Mouse (Mus musculus) intestine, embryonic 14.5 days (tissue): Measurements from ENCODE around the gene Nrm. TPM values are rescaled to one million over a fixed set of nuclear protein-coding genes. Genes with fewer than 3 reads are reported as not detected.
A peak's percentile ranks its signal among the peaks of the same experiment; 100 is the strongest.

Source experiments
- ATAC-seq: fragments of 200-750 bp; cut with Nextera tagmentation; replicated peaks from 2 replicates; pipeline ENCODE4 v1.8.0; 2017; ENCODE audit warnings: low read depth, moderate number of reproducible peaks, moderate TSS enrichment, moderate library complexity; ENCODE audit not compliant: low FRiP score, low TSS enrichment
- DNase-seq: peaks from one replicate; pipeline ENCODE4 v3.0.0-alpha.2; 2018; ENCODE audit warnings: low spot score
- H3K27ac ChIP-seq: fragments of 300-500 bp; sonication (generic); 2 replicates; pipeline ENCODE4 v1.5.1; 2014; ENCODE audit warnings: low read depth, mild to moderate bottlenecking, control low read depth
- H3K27me3 ChIP-seq: fragments of 300-500 bp; sonication (generic); replicated peaks from 2 replicates; pipeline ENCODE4 v1.6.1; 2014; ENCODE audit warnings: low read length, control low read depth; ENCODE audit not compliant: control insufficient read depth, insufficient read depth
- H3K36me3 ChIP-seq: fragments of 300-500 bp; sonication (generic); 2 replicates; pipeline ENCODE4 v1.6.1; 2014; ENCODE audit warnings: low read length, control low read depth; ENCODE audit not compliant: control insufficient read depth, insufficient read depth
- H3K4me1 ChIP-seq: fragments of 300-500 bp; sonication (generic); replicated peaks from 2 replicates; pipeline ENCODE4 v1.6.1; 2014; ENCODE audit warnings: low read length, control low read depth, mixed read lengths; ENCODE audit not compliant: control insufficient read depth, insufficient read depth
- H3K4me2 ChIP-seq: fragments of 300-500 bp; sonication (generic); 2 replicates; pipeline ENCODE4 v1.6.1; 2014; ENCODE audit warnings: low read length
- H3K4me3 ChIP-seq: fragments of 300-500 bp; sonication (generic); 2 replicates; pipeline ENCODE4 v1.5.1; 2014; ENCODE audit warnings: low read depth, low read length, control low read depth, mixed read lengths
- H3K9ac ChIP-seq: fragments of 300-500 bp; sonication (generic); 2 replicates; pipeline ENCODE4 v1.6.1; 2014; ENCODE audit warnings: mild to moderate bottlenecking, low read length
- H3K9me3 ChIP-seq: fragments of 300-500 bp; sonication (generic); 2 replicates; pipeline ENCODE4 v1.6.1; 2016; ENCODE audit warnings: low read length, control low read depth; ENCODE audit not compliant: control insufficient read depth
- WGBS: fragments of 180-500 bp; shearing (Covaris S2); extraction: QIAGEN DNeasy Blood & Tissue Kit; methylation state at CpG from one replicate; pipeline ENCODE4 v1.1.7; 2014; 5-methylcytosine and 5-hydroxymethylcytosine counted together
- polyA plus RNA-seq: library from polyadenylated mRNA; unstranded; fragments of >200 nt; fragmentation: Nextera tagmentation; extraction: Ambion mirVana; gene quantifications from 2 replicates; pipeline ENCODE4 v1.2.1, GENCODE M21; 2014

The Nrm gene
- polyA plus RNA-seq, 1 experiment from 2014 or later, result 62.6 TPM

DNA sequence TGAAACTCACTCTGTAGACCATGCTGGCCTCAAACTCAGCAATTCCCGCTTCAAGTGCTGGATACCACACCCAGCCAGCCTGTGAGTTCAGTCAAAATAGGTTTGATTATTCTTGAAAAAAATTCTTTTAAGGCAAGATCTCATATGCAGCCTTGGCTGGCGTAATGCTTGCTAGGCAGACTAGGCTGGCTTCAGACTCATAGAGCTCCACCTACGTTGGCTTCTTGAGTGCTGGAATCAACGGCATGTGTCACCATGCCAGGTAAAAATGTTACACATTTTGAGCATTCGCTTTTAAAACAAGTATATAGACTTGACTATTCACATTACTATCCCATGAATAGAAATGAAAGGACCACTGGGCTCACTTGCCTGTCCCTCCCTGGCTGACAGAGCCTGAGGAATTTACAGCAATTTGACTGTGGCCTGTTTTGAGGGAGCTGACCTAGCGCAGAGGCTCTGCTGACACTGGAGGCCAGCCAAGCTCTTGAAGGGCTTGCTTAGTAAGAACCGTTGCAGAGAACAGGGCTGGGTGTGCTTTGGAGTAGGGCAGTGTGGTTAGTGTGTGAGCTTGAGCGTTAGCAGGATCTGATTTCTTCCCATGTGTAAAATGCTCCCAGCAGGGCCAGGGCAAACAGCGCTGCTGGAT lies 42.3 kb downstream of the Nrm start:
- Histone ChIP-seq H3K9ac (no peak overlapping the region), H3K4me1 (peaks cover under 1% of the 10 kb centered on the region; the same call in 1 of the 2 replicates), H3K27ac (no peak overlapping the region), H3K27me3 (no peaks in the 10 kb centered on the region), H3K4me2 (no peak overlapping the region), H3K36me3 (peaks cover 84% of the 10 kb centered on the region), H3K9me3 (no peaks in the 10 kb centered on the region), H3K4me3 (no peak overlapping the region)
- ATAC-seq (no peak), DNase-seq (no peak)
- 93% methylated on average over 9 of the region's 9 CpGs for WGBS

DNA sequence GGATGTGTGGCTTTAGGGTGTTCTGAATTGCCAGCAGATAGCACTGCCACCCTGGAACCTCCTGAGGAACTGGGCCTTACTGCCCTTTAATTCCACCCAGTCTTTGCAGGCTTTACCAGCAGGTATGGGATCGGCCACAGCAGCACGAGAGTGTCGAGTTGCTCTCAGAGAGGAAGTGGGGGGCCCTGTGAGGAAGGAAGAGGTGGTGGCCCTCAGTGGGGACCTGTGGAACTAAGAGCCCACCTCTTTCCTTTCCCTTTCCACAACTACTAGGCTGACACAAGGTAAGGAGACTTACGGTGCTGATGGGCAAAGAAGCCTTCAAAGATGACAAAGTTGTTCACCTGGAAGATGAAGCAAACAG lies 42.9 kb downstream of the Nrm start:
- H3K36me3 ChIP-seq, result peaks cover 81% of the 10 kb centered on the region
- H3K4me2 ChIP-seq, result no peak overlapping the region
- ATAC-seq (no peak), DNase-seq (no peak)
- no peak overlapping the region for H3K9ac ChIP-seq
- H3K27me3 ChIP-seq, result no peaks in the 10 kb centered on the region
- WGBS, result 81% methylated on average over 4 of the region's 4 CpGs
- peaks cover 6% of the 10 kb centered on the region for H3K4me1 ChIP-seq
- no peaks in the 10 kb centered on the region for H3K9me3 ChIP-seq
- no peak overlapping the region for H3K27ac ChIP-seq
- no peak overlapping the region for H3K4me3 ChIP-seq

DNA sequence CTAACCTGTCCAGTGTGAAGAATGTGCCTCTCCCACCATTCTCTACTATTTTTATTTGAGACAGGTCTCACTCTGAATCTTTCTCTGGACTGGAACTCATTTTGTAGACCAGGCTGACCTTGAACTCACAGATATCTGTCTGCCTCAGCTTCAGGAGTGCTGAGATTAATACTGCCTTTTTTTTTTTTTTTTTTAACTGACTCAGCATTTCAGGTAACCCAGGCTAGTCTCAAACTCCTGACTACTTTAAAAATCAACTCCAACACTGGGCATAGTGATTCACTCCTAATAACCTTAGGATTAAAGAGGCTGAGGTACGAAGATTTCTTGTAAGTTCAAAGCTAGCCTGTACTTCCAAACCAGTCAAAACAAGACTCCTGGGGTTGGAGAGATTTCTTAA lies 44.5 kb downstream of the Nrm start:
- no peak overlapping the region for H3K4me3 ChIP-seq
- no peak overlapping the region for H3K4me2 ChIP-seq
- no peak overlapping the region for H3K27ac ChIP-seq
- no peak for DNase-seq
- WGBS, result 91% methylated on average over 1 of the region's 1 CpGs
- no peak overlapping the region for H3K9ac ChIP-seq
- H3K4me1 ChIP-seq, result peaks cover 10% of the 10 kb centered on the region
- H3K9me3 ChIP-seq, result no peaks in the 10 kb centered on the region
- ATAC-seq, result no peak
- H3K36me3 ChIP-seq, result peaks cover 66% of the 10 kb centered on the region
- no peaks in the 10 kb centered on the region for H3K27me3 ChIP-seq

DNA sequence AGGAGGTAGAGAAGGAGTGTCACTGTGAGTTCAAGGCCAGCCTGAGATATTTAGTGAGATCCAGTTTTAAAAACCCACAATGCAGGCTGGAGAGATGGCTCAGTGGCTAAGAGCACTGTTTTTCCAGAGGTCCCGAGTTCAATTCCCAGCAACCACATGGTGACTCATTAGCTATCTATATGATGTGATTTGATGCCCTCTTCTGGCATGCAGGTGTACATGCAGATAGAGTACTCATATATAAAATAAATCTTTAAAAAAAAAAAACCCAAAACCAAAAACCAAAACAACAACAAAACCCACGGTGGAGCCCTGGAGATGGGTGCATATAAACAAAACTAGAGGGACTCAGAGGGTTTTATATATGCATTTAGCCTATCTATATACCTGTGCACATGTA lies 46.5 kb downstream of the Nrm start:
- DNase-seq (no peak), ATAC-seq (no peak)
- Histone ChIP-seq H3K27me3 (no peaks in the 10 kb centered on the region), H3K9ac (no peak overlapping the region), H3K36me3 (peaks cover 74% of the 10 kb centered on the region), H3K4me1 (peaks cover 10% of the 10 kb centered on the region), H3K9me3 (no peaks in the 10 kb centered on the region), H3K4me3 (no peak overlapping the region), H3K4me2 (no peak overlapping the region), H3K27ac (no peak overlapping the region)
- 78% methylated on average over 2 of the region's 2 CpGs for WGBS

DNA sequence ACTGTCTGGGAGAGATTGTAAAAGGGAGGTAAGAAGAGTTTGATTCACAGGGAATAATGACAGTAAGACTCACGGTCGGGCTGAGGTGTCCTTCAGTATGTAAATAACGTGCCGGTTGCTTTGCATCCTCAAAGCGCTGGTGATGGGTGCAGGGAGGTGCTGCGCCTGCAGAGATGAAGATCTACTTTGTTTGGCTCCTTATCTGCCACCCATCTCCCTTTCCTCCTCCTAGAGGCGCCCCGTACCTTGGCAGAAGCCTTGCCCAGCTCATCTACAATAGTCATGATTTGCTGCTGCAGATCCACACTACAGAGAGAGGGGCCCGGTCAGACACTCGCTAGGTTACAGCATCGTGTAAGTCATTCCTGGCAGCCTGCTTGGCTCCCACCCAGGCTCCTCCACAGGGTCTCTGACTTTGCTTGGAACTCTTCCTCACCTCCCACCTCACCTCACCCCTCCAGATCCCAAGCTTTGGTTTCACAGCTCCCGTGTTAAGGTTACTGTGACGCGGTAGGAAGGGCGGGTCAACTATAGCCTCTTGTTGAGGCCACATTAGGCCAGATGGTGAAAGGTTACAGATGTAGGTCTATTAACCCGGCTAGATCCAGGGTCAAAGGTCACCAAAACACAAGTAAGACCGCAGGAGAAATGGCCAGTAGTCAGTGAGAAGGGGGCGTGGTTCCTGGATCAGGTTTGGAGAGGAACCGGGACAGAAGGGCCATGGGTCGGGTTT lies 48.2 kb downstream of the Nrm start:
- WGBS, result 13% methylated on average over 20 of the region's 20 CpGs
- H3K36me3 ChIP-seq, result peaks cover 74% of the 10 kb centered on the region

DNA sequence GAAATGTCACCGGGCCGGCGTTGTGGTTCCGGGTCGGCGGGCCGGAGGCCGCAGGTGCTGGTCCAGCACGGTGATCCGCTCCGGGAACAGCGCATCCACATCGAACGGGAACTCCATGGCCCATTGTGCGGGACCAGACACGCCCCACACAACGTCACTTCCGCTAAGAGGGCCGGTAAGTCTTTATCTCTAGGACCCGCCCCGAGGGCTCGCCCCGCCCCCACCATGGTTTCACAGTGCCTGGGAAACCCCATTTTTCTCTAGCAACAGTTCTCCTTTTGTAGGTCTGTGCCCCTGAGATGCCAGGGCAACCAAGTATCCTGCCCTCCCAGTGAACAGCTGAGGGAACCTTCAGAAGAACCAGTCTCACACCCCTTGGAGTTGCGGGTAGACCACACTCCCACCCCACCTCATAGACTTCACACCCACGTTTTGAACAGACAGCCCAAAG lies 48.8 kb downstream of the Nrm start, which contains the start of gene Atat1:
TSS of gene Atat1 (minus strand) at position 157 of the 451 bp plus-strand sequence.
- Histone ChIP-seq H3K4me1 (peaks cover 10% of the 10 kb centered on the region), H3K36me3 (peaks cover 70% of the 10 kb centered on the region), H3K27ac (peak within 1 kb of the TSS; percentile 73), H3K9me3 (no peaks in the 10 kb centered on the region), H3K4me3 (peak within 1 kb of the TSS; percentile 53), H3K4me2 (peak within 1 kb of the TSS; percentile 97), H3K9ac (peak within 1 kb of the TSS; percentile 59), H3K27me3 (no peaks in the 10 kb centered on the region)
- DNase-seq, result peak; percentile 98
- ATAC-seq, result peak; percentile 88
- WGBS, result 4% methylated on average over 25 of the region's 25 CpGs

More for the DNA sequence above, 48.2 kb downstream of the Nrm start:
- DNase-seq (no peak), ATAC-seq (peak; percentile 33)
- Histone ChIP-seq H3K4me2 (peak overlapping the region; percentile 97), H3K4me1 (peaks cover 10% of the 10 kb centered on the region), H3K9ac (peak overlapping the region; percentile 59), H3K27me3 (no peaks in the 10 kb centered on the region), H3K27ac (peak overlapping the region; percentile 73; the same call in 1 of the 2 replicates), H3K9me3 (no peaks in the 10 kb centered on the region), H3K4me3 (peak overlapping the region; percentile 53)

DNA sequence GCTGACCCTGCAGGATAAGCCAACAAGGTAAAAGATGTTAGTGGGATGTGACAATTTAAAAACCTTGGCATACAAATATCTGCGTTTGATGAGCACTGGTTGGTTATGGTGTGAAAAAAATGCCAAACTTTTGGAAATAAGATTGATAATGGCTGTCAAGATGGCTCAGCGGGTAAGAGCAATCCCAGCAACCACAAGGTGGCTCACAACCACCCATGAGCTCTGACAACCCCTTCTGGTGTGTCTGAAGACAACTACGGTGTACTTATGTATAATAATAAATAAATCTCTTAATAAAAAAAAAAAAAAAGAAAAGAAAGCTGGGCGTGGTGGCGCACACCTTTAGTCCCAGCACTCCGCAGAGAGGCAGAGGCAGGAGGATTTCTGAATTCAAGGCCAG lies 53.9 kb downstream of the Nrm start:
- Histone ChIP-seq H3K9ac (no peak overlapping the region; the same call in 1 of the 2 replicates), H3K9me3 (no peaks in the 10 kb centered on the region), H3K4me2 (peak overlapping the region; percentile 72), H3K27ac (no peak overlapping the region), H3K4me3 (peak overlapping the region; percentile 60; the same call in 1 of the 2 replicates), H3K36me3 (peaks cover 44% of the 10 kb centered on the region), H3K4me1 (peaks cover 14% of the 10 kb centered on the region), H3K27me3 (no peaks in the 10 kb centered on the region)
- 80% methylated on average over 6 of the region's 6 CpGs for WGBS
- DNase-seq (no peak), ATAC-seq (no peak)
